Mouse (Mus musculus) forebrain, embryonic 11.5 days (tissue): Measurements from ENCODE around the gene Ugt1a10. TPM values are rescaled to one million over a fixed set of nuclear protein-coding genes. Genes with fewer than 3 reads are reported as not detected.
"Not testable (repeated sequence)": the region's sequence is repeated elsewhere in the genome, so short reads cannot be mapped to it uniquely, and the experiment has no call there.

ENCODE experiments used
- ATAC-seq: fragments of 200-750 bp; cut with Nextera tagmentation; replicated peaks from 2 replicates; pipeline ENCODE4 v1.8.0; 2017; ENCODE audit warnings: moderate TSS enrichment; ENCODE audit not compliant: low FRiP score
- DNase-seq: peaks from one replicate; pipeline ENCODE4 v3.0.0-alpha.2; 2017; ENCODE audit warnings: low spot score
- H3K27ac ChIP-seq: fragments of 300-500 bp; sonication (generic); 2 replicates; pipeline ENCODE4 v1.5.1; 2014; ENCODE audit warnings: low read depth, low read length
- H3K27me3 ChIP-seq: fragments of 300-500 bp; sonication (generic); 2 replicates; pipeline ENCODE4 v1.6.1; 2014; ENCODE audit warnings: mild to moderate bottlenecking, low read length, mixed read lengths; ENCODE audit not compliant: control insufficient read depth, insufficient read depth
- H3K36me3 ChIP-seq: fragments of 300-500 bp; sonication (generic); 2 replicates; pipeline ENCODE4 v1.6.1; 2014; ENCODE audit warnings: mild to moderate bottlenecking, low read length, moderate library complexity, mixed read lengths; ENCODE audit not compliant: control insufficient read depth, insufficient read depth
- H3K4me1 ChIP-seq: fragments of 300-500 bp; sonication (generic); replicated peaks from 2 replicates; pipeline ENCODE4 v1.6.1; 2014; ENCODE audit warnings: low read length, mixed read lengths; ENCODE audit not compliant: control insufficient read depth, insufficient read depth
- H3K4me2 ChIP-seq: fragments of 300-500 bp; sonication (generic); 2 replicates; pipeline ENCODE4 v1.6.1; 2014; ENCODE audit warnings: low read depth, mild to moderate bottlenecking, low read length, moderate library complexity, mixed read lengths; ENCODE audit not compliant: severe bottlenecking
- H3K4me3 ChIP-seq: fragments of 300-500 bp; sonication (generic); 2 replicates; pipeline ENCODE4 v1.5.1; 2014; ENCODE audit warnings: low read depth, low read length
- H3K9ac ChIP-seq: fragments of 300-500 bp; sonication (generic); 2 replicates; pipeline ENCODE4 v1.6.1; 2014; ENCODE audit warnings: low read length
- H3K9me3 ChIP-seq: fragments of 300-500 bp; sonication (generic); 2 replicates; pipeline ENCODE4 v1.6.1; 2016; ENCODE audit warnings: low read length, mixed read lengths; ENCODE audit not compliant: control insufficient read depth
- WGBS: fragments of 180-500 bp; shearing (Covaris S2); extraction: QIAGEN DNeasy Blood & Tissue Kit; methylation state at CpG from one replicate; pipeline ENCODE4 v1.1.7; 2014; 5-methylcytosine and 5-hydroxymethylcytosine counted together
- polyA plus RNA-seq: library from polyadenylated mRNA; unstranded; fragments of >200 nt; fragmentation: Nextera tagmentation; extraction: Ambion mirVana; gene quantifications from 2 replicates; pipeline ENCODE4 v1.2.1, GENCODE M21; 2014

The Ugt1a10 gene
- polyA plus RNA-seq, 1 experiment from 2014 or later, result not detected

GRCm38 (mm10) chr1:88081670-88082069 is 26.5 kb downstream of the Ugt1a10 start:
- H3K4me1 ChIP-seq, result no peaks in the 10 kb centered on the region
- H3K27me3 ChIP-seq, result no peaks in the 10 kb centered on the region
- no peak overlapping the region for H3K4me2 ChIP-seq
- H3K36me3 ChIP-seq, result no peaks in the 10 kb centered on the region
- DNase-seq (no peak), ATAC-seq (no peak)
- WGBS, result 91% methylated on average over 1 of the region's 1 CpGs
- H3K9me3 ChIP-seq, result no peaks in the 10 kb centered on the region
- H3K9ac ChIP-seq, result no peak overlapping the region
- H3K4me3 ChIP-seq, result no peak overlapping the region
- H3K27ac ChIP-seq, result no peak overlapping the region

DNA sequence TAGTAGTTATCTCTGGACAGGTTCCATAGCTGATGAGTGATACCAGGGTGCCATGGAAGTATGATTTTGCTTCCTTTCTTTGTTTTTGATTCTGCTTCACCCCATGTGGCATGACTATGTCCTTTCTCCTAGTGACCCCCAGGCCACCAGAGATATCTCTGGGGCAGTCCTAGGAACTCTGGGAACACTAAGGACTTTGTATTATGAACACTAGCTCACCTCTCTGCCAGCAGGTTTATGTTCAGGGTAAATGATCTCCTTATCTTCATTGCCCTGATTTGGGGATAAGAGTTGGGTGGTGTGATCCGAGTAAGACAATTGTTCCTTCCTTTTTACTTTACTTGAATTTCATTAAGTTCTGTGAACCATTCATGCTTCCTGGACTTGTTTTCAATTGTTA is 30.9 kb downstream of the Ugt1a10 start:
- Histone ChIP-seq H3K9ac (no peak overlapping the region), H3K9me3 (no peaks in the 10 kb centered on the region), H3K27me3 (no peaks in the 10 kb centered on the region), H3K36me3 (no peaks in the 10 kb centered on the region), H3K27ac (no peak overlapping the region), H3K4me2 (no peak overlapping the region), H3K4me1 (no peaks in the 10 kb centered on the region), H3K4me3 (no peak overlapping the region)
- 75% methylated on average over 1 of the region's 1 CpGs for WGBS
- DNase-seq, result no peak
- no peak for ATAC-seq

- no peak for DNase-seq
- Histone ChIP-seq H3K36me3 (no peaks in the 10 kb centered on the region), H3K4me3 (no peak within 1 kb of the TSS), H3K9me3 (no peaks in the 10 kb centered on the region), H3K27ac (no peak within 1 kb of the TSS), H3K27me3 (no peaks in the 10 kb centered on the region), H3K9ac (no peak within 1 kb of the TSS), H3K4me1 (no peaks in the 10 kb centered on the region), H3K4me2 (no peak within 1 kb of the TSS)
- no peak for ATAC-seq
- WGBS, result 83% methylated on average over 3 of the region's 3 CpGs
These were observed 32.3 kb downstream of the Ugt1a10 start, which contains the start of gene Ugt1a8 for GRCm38 (mm10) chr1:88087513-88087912. Gene Ugt1a8 (plus strand): TSS chr1:88087813.

GRCm38 (mm10) chr1:88092341-88092740 is 37.2 kb downstream of the Ugt1a10 start:
- ATAC-seq (no peak), DNase-seq (no peak)
- Histone ChIP-seq H3K9me3 (no peaks in the 10 kb centered on the region), H3K9ac (no peak overlapping the region), H3K27me3 (no peaks in the 10 kb centered on the region), H3K4me1 (no peaks in the 10 kb centered on the region), H3K36me3 (no peaks in the 10 kb centered on the region), H3K4me2 (no peak overlapping the region), H3K27ac (no peak overlapping the region), H3K4me3 (no peak overlapping the region)

- not testable (repeated sequence) for H3K4me2 ChIP-seq, H3K9me3 ChIP-seq, H3K27ac ChIP-seq, ATAC-seq, H3K4me3 ChIP-seq, H3K36me3 ChIP-seq, H3K27me3 ChIP-seq, H3K9ac ChIP-seq, H3K4me1 ChIP-seq, DNase-seq
- 82% methylated on average over 3 of the region's 3 CpGs for WGBS
These were observed 39.1 kb downstream of the Ugt1a10 start for GRCm38 (mm10) chr1:88094270-88094676.

DNA sequence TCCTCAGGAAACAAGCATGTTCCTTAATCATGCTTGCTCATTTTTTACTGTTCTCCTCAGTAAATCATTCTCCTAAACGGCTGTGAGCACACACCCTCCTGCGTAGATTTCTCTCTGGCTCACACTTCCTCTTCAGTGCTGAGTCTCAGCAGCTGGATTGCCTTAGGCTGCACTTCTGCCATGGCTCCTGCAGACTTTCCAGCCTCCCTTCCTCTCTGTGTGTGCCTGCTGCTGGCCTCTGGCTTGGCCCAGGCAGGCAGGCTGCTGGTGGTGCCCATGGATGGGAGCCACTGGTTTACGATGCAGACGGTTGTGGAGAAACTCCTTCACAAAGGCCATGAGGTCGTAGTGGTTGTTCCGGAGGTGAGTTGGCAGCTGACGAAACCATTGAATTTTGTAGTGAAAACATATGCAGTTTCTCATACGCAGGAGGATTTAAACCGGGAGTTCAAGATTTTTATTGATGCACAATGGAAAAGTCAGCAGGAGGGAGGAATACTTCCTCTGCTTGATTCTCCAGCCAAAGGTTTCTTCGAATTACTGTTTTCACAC is 39.8 kb downstream of the Ugt1a10 start, which contains the start of gene Ugt1a7c:
Gene Ugt1a7c (plus strand): TSS at position 122 of the 552 bp plus-strand sequence.
- WGBS, result 65% methylated on average over 10 of the region's 10 CpGs
- Histone ChIP-seq H3K27ac (no peak within 1 kb of the TSS), H3K9me3 (no peaks in the 10 kb centered on the region), H3K36me3 (no peaks in the 10 kb centered on the region), H3K4me1 (no peaks in the 10 kb centered on the region), H3K27me3 (no peaks in the 10 kb centered on the region), H3K4me2 (no peak within 1 kb of the TSS), H3K4me3 (no peak within 1 kb of the TSS), H3K9ac (no peak within 1 kb of the TSS)
- ATAC-seq (no peak), DNase-seq (no peak)

- H3K9me3 ChIP-seq, ATAC-seq, H3K9ac ChIP-seq, H3K4me2 ChIP-seq, DNase-seq, H3K27me3 ChIP-seq, H3K27ac ChIP-seq, H3K4me1 ChIP-seq, H3K4me3 ChIP-seq, H3K36me3 ChIP-seq: not testable (repeated sequence)
- WGBS, result 89% methylated on average over 3 of the region's 3 CpGs
These were observed 43.4 kb downstream of the Ugt1a10 start for GRCm38 (mm10) chr1:88098546-88098945.

DNA sequence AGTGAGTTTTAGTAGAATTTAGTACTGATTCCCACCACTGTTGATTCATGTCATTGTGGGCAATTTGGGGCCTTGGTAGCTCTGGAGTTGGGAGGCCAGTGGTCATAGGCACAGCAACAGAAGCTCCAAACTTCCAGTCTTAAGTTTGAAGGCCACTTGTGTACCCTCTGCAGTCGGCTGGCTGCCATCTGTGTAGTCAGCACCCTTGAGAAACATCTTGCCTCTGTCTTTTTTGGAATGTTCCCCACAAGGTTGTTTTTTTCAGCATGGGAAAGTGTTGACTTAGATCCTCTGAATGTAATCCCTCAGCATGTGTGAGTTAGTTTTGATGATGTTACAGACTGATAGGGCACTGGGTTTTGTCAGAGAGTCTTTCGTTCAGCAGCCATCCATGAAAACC is 44.5 kb downstream of the Ugt1a10 start:
- not testable (repeated sequence) for H3K4me3 ChIP-seq, ATAC-seq, H3K9me3 ChIP-seq, H3K27me3 ChIP-seq, H3K27ac ChIP-seq, H3K36me3 ChIP-seq, H3K9ac ChIP-seq, H3K4me1 ChIP-seq, H3K4me2 ChIP-seq, DNase-seq
- 72% methylated on average over 2 of the region's 2 CpGs for WGBS

DNA sequence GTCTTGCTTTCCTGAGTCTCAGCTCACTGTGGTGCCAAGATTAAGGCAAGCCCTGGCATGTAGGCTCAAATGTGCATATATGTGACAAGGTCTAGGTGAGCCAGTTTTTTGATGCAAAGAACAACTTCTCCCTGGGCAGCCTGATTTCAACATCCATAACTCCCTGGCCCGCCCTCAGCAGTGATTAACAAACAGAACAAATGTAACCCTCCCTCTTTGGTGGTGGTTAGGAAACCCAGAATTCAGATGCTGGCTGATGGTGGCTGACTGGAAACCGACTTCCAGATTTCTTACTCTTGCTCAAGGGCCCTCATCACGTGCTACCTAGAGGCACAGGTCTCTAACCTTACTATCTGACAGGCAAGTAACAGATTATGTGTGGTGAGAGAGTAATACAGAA is 47.8 kb downstream of the Ugt1a10 start, which contains the start of gene Ugt1a6b:
Gene Ugt1a6b (plus strand): TSS at position 234 of the 400 bp plus-strand sequence.
- H3K4me3 ChIP-seq, H3K27ac ChIP-seq, H3K9me3 ChIP-seq, H3K4me2 ChIP-seq, H3K36me3 ChIP-seq, H3K4me1 ChIP-seq, DNase-seq, H3K9ac ChIP-seq, ATAC-seq, H3K27me3 ChIP-seq: not testable (repeated sequence)
- 75% methylated on average over 2 of the region's 3 CpGs for WGBS
